Mouse (Mus musculus) intestine, embryonic 15.5 days (tissue): Measurements from ENCODE around the gene Shank1. TPM values are rescaled to one million over a fixed set of nuclear protein-coding genes. Genes with fewer than 3 reads are reported as not detected.
A peak's percentile ranks its signal among the peaks of the same experiment; 100 is the strongest.

ENCODE experiments used
- ATAC-seq: fragments of 200-750 bp; cut with Nextera tagmentation; 2 replicates; pipeline ENCODE4 v1.8.0; 2017; ENCODE audit warnings: moderate TSS enrichment, moderate library complexity
- H3K27ac ChIP-seq: fragments of 300-500 bp; sonication (generic); 2 replicates; pipeline ENCODE4 v1.5.1; 2015; ENCODE audit warnings: mild to moderate bottlenecking, inconsistent platforms
- H3K27me3 ChIP-seq: fragments of 300-500 bp; sonication (generic); replicated peaks from 2 replicates; pipeline ENCODE4 v1.6.1; 2015; ENCODE audit warnings: inconsistent platforms
- H3K36me3 ChIP-seq: fragments of 300-500 bp; sonication (generic); 2 replicates; pipeline ENCODE4 v1.6.1; 2015; ENCODE audit warnings: inconsistent platforms
- H3K4me1 ChIP-seq: fragments of 300-500 bp; sonication (generic); replicated peaks from 2 replicates; pipeline ENCODE4 v1.6.1; 2015; ENCODE audit warnings: inconsistent platforms
- H3K4me2 ChIP-seq: fragments of 300-500 bp; sonication (generic); replicated peaks from 2 replicates; pipeline ENCODE4 v1.6.1; 2015; ENCODE audit warnings: mild to moderate bottlenecking, inconsistent platforms
- H3K4me3 ChIP-seq: fragments of 300-500 bp; sonication (generic); replicated peaks from 2 replicates; pipeline ENCODE4 v1.5.1; 2015; ENCODE audit warnings: inconsistent platforms
- H3K9ac ChIP-seq: fragments of 300-500 bp; sonication (generic); 2 replicates; pipeline ENCODE4 v1.6.1; 2015; ENCODE audit warnings: inconsistent platforms
- H3K9me3 ChIP-seq: fragments of 300-500 bp; sonication (generic); 2 replicates; pipeline ENCODE4 v1.6.1; 2016; ENCODE audit warnings: inconsistent platforms
- WGBS: fragments of 180-500 bp; shearing (Covaris S2); methylation state at CpG from one replicate; pipeline ENCODE4 v1.1.7; 2015; 5-methylcytosine and 5-hydroxymethylcytosine counted together
- polyA plus RNA-seq: library from polyadenylated mRNA; unstranded; fragments of >200 nt; fragmentation: Nextera tagmentation; extraction: Ambion mirVana; gene quantifications from 2 replicates; pipeline ENCODE4 v1.2.1, GENCODE M21; 2015

Shank1 gene
- polyA plus RNA-seq, 1 experiment from 2014 or later, result 1.9 TPM

DNA sequence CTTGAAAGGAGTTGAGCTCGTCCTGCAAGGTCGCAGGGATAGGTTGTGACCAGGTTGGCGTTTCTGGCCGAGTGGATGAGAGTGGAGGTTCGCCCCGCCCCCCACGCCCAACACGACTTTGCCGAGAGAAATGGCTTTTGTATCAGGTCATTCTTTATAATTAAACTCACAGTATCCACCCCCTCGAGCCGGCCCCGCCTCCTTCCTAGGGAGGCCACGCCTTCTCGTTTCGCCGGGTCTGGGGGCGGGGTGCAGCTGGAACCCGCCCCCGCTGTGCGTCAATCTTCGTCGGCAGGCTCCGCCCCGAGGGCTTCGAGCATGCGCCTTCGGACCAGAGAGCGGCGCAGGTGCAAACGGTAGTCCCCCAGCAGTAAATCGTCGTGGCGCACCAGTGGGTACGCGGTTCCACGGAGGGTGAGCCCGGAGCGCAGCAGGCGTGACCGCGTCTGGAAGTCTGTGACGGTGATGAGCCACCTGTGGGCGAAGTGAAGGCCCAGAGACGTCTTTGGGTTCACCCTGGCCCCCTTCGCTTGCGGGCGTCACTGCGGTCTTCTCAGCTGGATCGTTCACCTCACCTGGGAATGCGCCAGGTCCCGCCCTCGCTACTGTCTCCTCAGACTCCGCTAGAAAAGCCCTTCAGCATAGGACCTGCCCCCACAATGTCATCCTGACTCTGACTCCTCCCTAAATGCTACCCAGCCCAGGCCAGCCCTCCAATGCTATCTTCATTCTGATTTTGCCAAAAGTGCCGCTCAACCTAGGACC lies 50.0 kb downstream of the Shank1 start:
- H3K27me3 ChIP-seq, result peaks cover 54% of the 10 kb centered on the region
- WGBS, result under 1% methylated on average over 54 of the region's 54 CpGs

GRCm38 (mm10) chr7:44360792-44361301 lies 50.8 kb downstream of the Shank1 start:
- Histone ChIP-seq H3K36me3 (no peaks in the 10 kb centered on the region), H3K4me2 (peak overlapping the region; percentile 91), H3K9me3 (no peaks in the 10 kb centered on the region), H3K9ac (no peak overlapping the region), H3K27ac (no peak overlapping the region), H3K27me3 (peaks cover 47% of the 10 kb centered on the region), H3K4me3 (peak overlapping the region; percentile 51), H3K4me1 (peaks cover 28% of the 10 kb centered on the region)
- ATAC-seq, result peak; percentile 15; the same call in 1 of the 2 replicates
- WGBS, result 5% methylated on average over 21 of the region's 21 CpGs

More for the DNA sequence above, 50.0 kb downstream of the Shank1 start:
- Histone ChIP-seq H3K4me2 (peak overlapping the region; percentile 91), H3K27ac (0 out of 2 replicates have a peak overlapping the region, but pooled peaks have one; percentile 32), H3K9me3 (no peaks in the 10 kb centered on the region), H3K4me3 (peak overlapping the region; percentile 51), H3K4me1 (peaks cover 28% of the 10 kb centered on the region), H3K36me3 (no peaks in the 10 kb centered on the region), H3K9ac (peak overlapping the region; percentile 44)
- peak; percentile 86 for ATAC-seq

GRCm38 (mm10) chr7:44372678-44373077 lies 62.6 kb downstream of the Shank1 start:
- Histone ChIP-seq H3K9ac (no peak overlapping the region), H3K36me3 (no peaks in the 10 kb centered on the region), H3K27me3 (no peaks in the 10 kb centered on the region), H3K4me1 (peaks cover 9% of the 10 kb centered on the region), H3K9me3 (no peaks in the 10 kb centered on the region), H3K27ac (no peak overlapping the region), H3K4me3 (no peak overlapping the region), H3K4me2 (no peak overlapping the region)
- 88% methylated on average over 8 of the region's 8 CpGs for WGBS
- no peak for ATAC-seq

DNA sequence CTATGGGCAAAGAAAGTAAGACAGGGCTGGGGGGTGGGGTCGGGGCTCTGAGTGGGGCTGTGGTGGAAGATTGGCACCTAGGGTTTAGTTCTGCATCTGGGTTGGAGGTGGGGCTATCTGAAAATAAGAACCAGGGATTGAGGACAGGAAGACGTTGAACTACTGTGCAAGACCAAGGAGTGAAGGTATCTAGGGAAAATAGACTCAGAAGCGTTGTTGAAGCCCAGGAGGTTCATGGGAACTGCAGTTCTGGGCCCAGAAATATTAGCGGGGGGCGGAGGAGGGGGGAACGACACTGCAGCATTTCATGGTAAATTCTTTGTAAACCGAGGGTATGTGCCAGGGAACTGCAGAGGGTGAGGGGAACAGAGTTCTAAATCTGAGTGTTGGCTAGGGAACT lies 63.4 kb downstream of the Shank1 start:
- no peak for ATAC-seq
- Histone ChIP-seq H3K4me1 (peaks cover 9% of the 10 kb centered on the region), H3K4me3 (peak overlapping the region; percentile 56), H3K4me2 (peak overlapping the region; percentile 80), H3K9ac (0 out of 2 replicates have a peak overlapping the region, but pooled peaks have one; percentile 4), H3K27me3 (no peaks in the 10 kb centered on the region), H3K9me3 (no peaks in the 10 kb centered on the region), H3K36me3 (no peaks in the 10 kb centered on the region), H3K27ac (no peak overlapping the region)
- WGBS, result 12% methylated on average over 7 of the region's 7 CpGs

DNA sequence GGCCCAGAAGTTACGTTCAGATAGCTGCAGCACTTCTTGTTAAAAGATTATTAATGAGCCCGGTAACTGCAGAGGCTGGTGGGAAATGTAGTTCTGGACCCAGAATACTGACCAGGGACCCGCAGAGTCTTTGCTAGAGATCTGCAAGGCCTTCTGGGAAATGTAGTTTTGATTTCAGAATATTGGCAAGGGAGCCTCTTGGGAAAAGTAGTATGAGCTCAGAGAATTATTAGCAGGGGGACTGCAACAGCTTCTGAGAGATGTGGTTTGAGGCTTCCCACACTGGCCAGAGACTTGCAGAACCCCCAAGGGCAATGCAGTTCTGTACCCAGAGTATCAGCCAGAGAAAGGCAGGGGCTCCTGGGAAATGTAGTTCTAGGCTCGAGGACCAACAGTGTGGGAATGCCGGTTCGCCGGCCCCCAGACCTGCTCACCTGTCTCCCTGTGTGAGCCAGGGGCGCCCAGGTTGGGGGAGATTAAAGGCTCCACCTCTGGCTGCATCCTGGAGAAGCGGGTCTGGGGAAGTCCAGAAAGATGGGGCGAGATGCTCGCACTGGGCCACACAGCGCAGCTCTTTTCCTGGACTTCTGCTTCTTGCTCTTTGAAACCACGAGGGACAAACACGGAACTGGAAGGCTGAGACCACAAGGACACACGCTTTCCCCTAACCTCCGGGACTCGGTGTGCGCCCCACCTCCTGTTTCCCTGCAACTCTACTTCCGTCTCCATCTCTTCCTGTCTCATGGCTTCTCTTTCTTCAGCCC lies 64.0 kb downstream of the Shank1 start:
- Histone ChIP-seq H3K4me3 (peak overlapping the region; percentile 56), H3K4me1 (peaks cover 9% of the 10 kb centered on the region), H3K4me2 (peak overlapping the region; percentile 80), H3K27ac (peak overlapping the region; percentile 86), H3K36me3 (no peaks in the 10 kb centered on the region), H3K9me3 (no peaks in the 10 kb centered on the region), H3K9ac (peak overlapping the region; percentile 63), H3K27me3 (no peaks in the 10 kb centered on the region)
- ATAC-seq, result peak; percentile 95
- WGBS, result 1% methylated on average over 19 of the region's 19 CpGs

DNA sequence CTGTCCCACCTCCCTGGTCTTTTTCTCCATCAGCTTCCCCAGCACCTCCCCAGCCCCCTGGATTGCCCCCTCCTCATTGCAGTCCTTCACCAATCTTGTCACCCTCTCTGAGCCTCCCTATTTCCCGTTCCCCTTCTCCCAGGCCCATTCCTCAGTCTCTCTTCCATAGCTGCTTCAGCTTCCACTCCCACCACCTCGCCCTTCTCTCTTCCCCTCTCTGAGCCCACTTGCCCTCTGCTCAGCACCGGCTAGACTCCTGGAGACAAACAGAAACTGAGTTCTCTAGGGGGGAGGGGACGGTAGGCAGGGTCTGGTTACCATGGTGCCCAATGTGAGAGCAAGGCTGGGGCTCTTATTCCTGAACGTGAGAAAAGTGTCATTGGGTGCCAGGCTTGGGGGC lies 64.7 kb downstream of the Shank1 start:
- peak overlapping the region; percentile 86; the same call in 1 of the 2 replicates for H3K27ac ChIP-seq
- WGBS, result 2% methylated on average over 5 of the region's 5 CpGs
- H3K4me3 ChIP-seq, result peak overlapping the region; percentile 56
- ATAC-seq, result peak; percentile 22; the same call in 1 of the 2 replicates
- no peaks in the 10 kb centered on the region for H3K27me3 ChIP-seq
- peak overlapping the region; percentile 80 for H3K4me2 ChIP-seq
- H3K9me3 ChIP-seq, result no peaks in the 10 kb centered on the region
- H3K9ac ChIP-seq, result peak overlapping the region; percentile 63
- H3K4me1 ChIP-seq, result peaks cover 9% of the 10 kb centered on the region
- H3K36me3 ChIP-seq, result no peaks in the 10 kb centered on the region

GRCm38 (mm10) chr7:44375207-44375606 lies 65.2 kb downstream of the Shank1 start:
- peak overlapping the region; percentile 56 for H3K4me3 ChIP-seq
- peak overlapping the region; percentile 80 for H3K4me2 ChIP-seq
- no peak overlapping the region for H3K27ac ChIP-seq
- no peaks in the 10 kb centered on the region for H3K9me3 ChIP-seq
- 10% methylated on average over 10 of the region's 10 CpGs for WGBS
- 0 out of 2 replicates have a peak overlapping the region, but pooled peaks have one; percentile 63 for H3K9ac ChIP-seq
- no peaks in the 10 kb centered on the region for H3K36me3 ChIP-seq
- peaks cover 9% of the 10 kb centered on the region for H3K4me1 ChIP-seq
- H3K27me3 ChIP-seq, result no peaks in the 10 kb centered on the region
- ATAC-seq, result no peak

DNA sequence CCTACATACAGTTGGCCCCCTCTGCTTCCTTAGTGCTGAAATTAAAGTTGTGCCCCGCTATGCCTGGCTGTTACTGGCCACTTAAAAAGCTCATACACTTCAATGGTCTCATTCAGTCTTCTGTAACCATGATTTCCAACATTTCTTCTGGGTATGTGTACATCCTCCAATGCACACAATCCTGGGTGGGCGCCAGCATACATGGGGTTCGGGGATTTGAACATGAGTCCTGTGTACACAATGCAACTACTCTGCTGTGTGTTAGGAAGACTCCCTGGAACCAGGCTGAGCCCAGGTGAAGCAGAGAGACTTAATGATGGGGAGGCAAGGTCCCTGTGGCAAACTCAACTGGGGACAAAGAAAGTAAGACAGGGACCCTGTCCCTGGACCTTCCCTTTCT lies 65.7 kb downstream of the Shank1 start:
- ATAC-seq, result no peak
- Histone ChIP-seq H3K4me1 (peaks cover 9% of the 10 kb centered on the region), H3K9ac (no peak overlapping the region), H3K27ac (no peak overlapping the region), H3K4me3 (no peak overlapping the region), H3K36me3 (no peaks in the 10 kb centered on the region), H3K9me3 (no peaks in the 10 kb centered on the region), H3K27me3 (no peaks in the 10 kb centered on the region), H3K4me2 (no peak overlapping the region)
- 74% methylated on average over 3 of the region's 3 CpGs for WGBS

DNA sequence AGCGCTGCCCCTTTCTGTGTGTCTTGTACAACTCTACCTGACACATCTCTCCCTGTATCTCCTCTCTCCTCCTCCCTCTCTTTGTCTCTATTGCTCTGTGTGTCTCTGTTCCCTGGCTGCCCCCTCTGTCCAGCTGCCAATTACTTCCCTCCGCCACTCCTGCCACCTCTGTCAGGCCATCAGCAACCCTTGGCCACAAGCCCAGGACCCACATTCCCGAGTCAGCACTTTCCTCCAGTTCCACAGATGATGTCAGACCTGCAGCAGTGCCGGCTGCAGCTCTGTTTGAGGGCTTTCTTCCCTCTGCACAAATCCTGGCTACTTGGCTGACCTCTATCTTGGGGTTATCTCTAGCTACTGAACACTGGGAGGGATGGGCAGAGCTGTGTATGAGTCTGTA lies 68.2 kb downstream of the Shank1 start:
- Histone ChIP-seq H3K27ac (no peak overlapping the region), H3K9me3 (no peaks in the 10 kb centered on the region), H3K36me3 (no peaks in the 10 kb centered on the region), H3K4me2 (no peak overlapping the region), H3K4me3 (no peak overlapping the region), H3K4me1 (peaks cover 9% of the 10 kb centered on the region), H3K27me3 (peaks cover 4% of the 10 kb centered on the region), H3K9ac (no peak overlapping the region)
- WGBS, result 28% methylated on average over 4 of the region's 4 CpGs
- no peak for ATAC-seq

DNA sequence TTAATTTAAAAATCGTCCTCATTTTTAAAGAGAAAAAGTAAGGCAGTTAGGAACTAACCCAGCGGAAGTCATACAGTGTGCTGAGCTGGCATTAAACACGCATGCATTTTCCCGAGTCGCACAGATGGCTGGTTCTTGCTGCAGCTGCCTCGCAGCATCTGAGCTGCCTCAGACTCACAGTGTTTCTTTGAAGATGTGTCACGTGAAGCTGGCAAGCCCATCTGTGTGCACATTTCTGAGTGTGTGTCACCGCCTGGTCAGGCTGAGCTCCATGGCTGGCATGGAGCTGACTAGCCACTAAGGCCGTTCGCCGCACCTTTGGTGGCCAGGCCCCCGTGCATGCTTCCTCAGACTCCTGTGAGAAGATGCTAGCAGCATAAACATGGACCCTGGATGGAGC lies 72.5 kb downstream of the Shank1 start:
- no peak overlapping the region for H3K27ac ChIP-seq
- no peaks in the 10 kb centered on the region for H3K9me3 ChIP-seq
- peaks cover 16% of the 10 kb centered on the region for H3K27me3 ChIP-seq
- no peak overlapping the region for H3K4me3 ChIP-seq
- H3K36me3 ChIP-seq, result no peaks in the 10 kb centered on the region
- 74% methylated on average over 12 of the region's 12 CpGs for WGBS
- ATAC-seq, result no peak
- no peak overlapping the region for H3K9ac ChIP-seq
- H3K4me2 ChIP-seq, result no peak overlapping the region
- peaks cover 4% of the 10 kb centered on the region for H3K4me1 ChIP-seq

GRCm38 (mm10) chr7:44383980-44384715 lies 74.1 kb downstream of the Shank1 start, which contains the start of gene Syt3:
Syt3 (plus strand) TSS chr7:44384102.
- Histone ChIP-seq H3K36me3 (no peaks in the 10 kb centered on the region), H3K9me3 (no peaks in the 10 kb centered on the region), H3K27ac (no peak within 1 kb of the TSS), H3K27me3 (peaks cover 24% of the 10 kb centered on the region), H3K4me1 (peaks cover 4% of the 10 kb centered on the region; the same call in 1 of the 2 replicates), H3K9ac (peak within 1 kb of the TSS; percentile 46), H3K4me3 (peak within 1 kb of the TSS; percentile 44), H3K4me2 (peak within 1 kb of the TSS; percentile 94)
- ATAC-seq, result peak; percentile 92
- WGBS, result 2% methylated on average over 29 of the region's 33 CpGs

- H3K9me3 ChIP-seq, result no peaks in the 10 kb centered on the region
- no peak overlapping the region for H3K27ac ChIP-seq
- H3K27me3 ChIP-seq, result peaks cover 24% of the 10 kb centered on the region
- H3K4me2 ChIP-seq, result peak overlapping the region; percentile 94
- under 1% methylated on average over 15 of the region's 17 CpGs for WGBS
- peak; percentile 72 for ATAC-seq
- H3K4me3 ChIP-seq, result peak overlapping the region; percentile 44
- peak overlapping the region; percentile 46 for H3K9ac ChIP-seq
- no peaks in the 10 kb centered on the region for H3K36me3 ChIP-seq
- H3K4me1 ChIP-seq, result peaks cover 4% of the 10 kb centered on the region; the same call in 1 of the 2 replicates
Measured at GRCm38 (mm10) chr7:44384716-44385059, 74.6 kb downstream of the Shank1 start.
